In the genomic region with DNA sequence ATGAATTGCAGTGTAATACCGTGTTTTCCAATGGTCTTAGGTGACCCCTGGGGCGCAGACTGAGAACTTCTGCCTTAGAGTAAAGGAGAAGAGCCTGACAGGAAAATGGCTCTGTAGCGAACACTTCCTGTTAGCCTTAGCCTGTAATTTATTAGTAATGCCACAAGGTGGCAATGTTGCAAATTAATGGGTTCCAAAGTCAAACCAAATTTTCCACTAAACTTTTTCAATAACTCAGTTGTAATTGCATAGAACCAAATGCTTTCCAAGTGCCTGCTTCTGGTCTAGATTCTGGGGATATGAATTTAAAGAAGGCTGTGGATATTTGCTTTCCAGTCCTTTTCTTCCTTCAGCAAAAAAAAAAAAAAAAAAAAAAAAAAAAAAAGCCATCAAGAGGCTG, we compare ENCODE assay signal across 19 mouse cellular contexts. TPM values are rescaled to one million over a fixed set of nuclear protein-coding genes. Genes with fewer than 3 reads are reported as not detected.
DNase-seq lines count a peak whose midpoint lies in the region; ATAC-seq and TF ChIP-seq lines count a peak whose summit lies in the region.
"Had no signal": no experiment of that assay in that cellular context is flagged by ENCODE, and none has a peak within 500 bp of the region (broad histone marks: within the 10 kb centered on the region; RNA-seq: fewer than 3 reads in every experiment).

No protein-coding gene starts in this region.

- no peak overlapping the region for H3K4me3 ChIP-seq in liver, adult 2 months (ENCODE audit: insufficient read depth, low read depth, low read length)
- H3K4me3 ChIP-seq in liver, embryonic 12.5 days, result no peak overlapping the region
- H3K4me3 ChIP-seq in ES-E14 (ENCODE audit: insufficient read depth in 1 of 2, low read depth in 1 of 2, low read length in 2 of 2, poor library complexity in 1 of 2, severe bottlenecking in 1 of 2), result no peak overlapping the region
- H3K4me3 ChIP-seq in hindbrain, embryonic 11.5 days (ENCODE audit: low read depth, low read length), result no peak overlapping the region
- H3K4me3 ChIP-seq: forebrain, embryonic 15.5 days; heart, embryonic 12.5 days; liver, embryonic 13.5 days; midbrain, embryonic 13.5 days had no signal

- TF ChIP-seq POLR2A in liver, adult 2 months (IDR thresholded peaks at IDR 0.05; ENCODE audit: extremely low read depth, insufficient read depth, low read length), result no peak

- no peaks in the 10 kb centered on the region for H3K79me2 ChIP-seq in liver, adult 2 months (ENCODE audit: control insufficient read depth, insufficient read depth, low read length)

- no peaks in the 10 kb centered on the region for H3K9me3 ChIP-seq in liver, embryonic 12.5 days (replicated peaks)
- H3K9me3 ChIP-seq in ES-E14 (ENCODE audit: control insufficient read depth, insufficient read depth, low read depth, low read length), result no peaks in the 10 kb centered on the region
- no peaks in the 10 kb centered on the region for H3K9me3 ChIP-seq in hindbrain, embryonic 11.5 days (ENCODE audit: control insufficient read depth, low read length)
- H3K9me3 ChIP-seq: heart, embryonic 12.5 days; liver, embryonic 13.5 days; midbrain, embryonic 13.5 days had no signal

- ATAC-seq in liver, embryonic 12.5 days, result no peak
- no peak for ATAC-seq in hindbrain, embryonic 11.5 days (ENCODE audit: low FRiP score)
- ATAC-seq: forebrain, embryonic 15.5 days; intestine, embryonic 16.5 days; midbrain, embryonic 13.5 days had no signal

- no peak overlapping the region for H3K27ac ChIP-seq in liver, adult 2 months (replicated peaks; ENCODE audit: insufficient read depth, low read depth, low read length)
- no peak overlapping the region for H3K27ac ChIP-seq in liver, embryonic 12.5 days
- H3K27ac ChIP-seq in ES-E14 (ENCODE audit: insufficient read depth, low read depth, low read length, poor library complexity, severe bottlenecking), result no peak overlapping the region
- H3K27ac ChIP-seq in hindbrain, embryonic 11.5 days (ENCODE audit: low read depth, low read length), result no peak overlapping the region
- H3K27ac ChIP-seq: forebrain, embryonic 15.5 days; liver, embryonic 13.5 days; midbrain, embryonic 13.5 days had no signal

- H3K27me3 ChIP-seq in liver, adult 2 months (ENCODE audit: control insufficient read depth, insufficient read depth, low read length), result no peaks in the 10 kb centered on the region
- H3K27me3 ChIP-seq in liver, embryonic 12.5 days (replicated peaks), result no peaks in the 10 kb centered on the region
- H3K27me3 ChIP-seq in hindbrain, embryonic 11.5 days (ENCODE audit: control insufficient read depth, insufficient read depth, low read length), result no peaks in the 10 kb centered on the region
- H3K27me3 ChIP-seq: forebrain, embryonic 15.5 days; heart, embryonic 12.5 days; liver, embryonic 13.5 days had no signal

- H3K4me2 ChIP-seq in liver, embryonic 12.5 days, result no peak overlapping the region
- H3K4me2 ChIP-seq in hindbrain, embryonic 11.5 days (replicated peaks; ENCODE audit: low read depth, low read length), result no peak overlapping the region
- H3K4me2 ChIP-seq: forebrain, embryonic 15.5 days; heart, embryonic 12.5 days; liver, embryonic 13.5 days; midbrain, embryonic 13.5 days had no signal

- peaks cover 7% of the 10 kb centered on the region; the same call in 1 of the 2 replicates for H3K4me1 ChIP-seq in liver, adult 2 months (ENCODE audit: control insufficient read depth, insufficient read depth, low read length)
- peaks cover 10% of the 10 kb centered on the region for H3K4me1 ChIP-seq in liver, embryonic 12.5 days
- H3K4me1 ChIP-seq in ES-E14 (ENCODE audit: control insufficient read depth in 2 of 2, insufficient read depth in 2 of 2, low read length in 2 of 2, poor library complexity in 1 of 2), result peaks cover 9 to 13% of the 10 kb centered on the region in 2 experiments; a peak in 2 of 4 replicates
- H3K4me1 ChIP-seq in hindbrain, embryonic 11.5 days (replicated peaks; ENCODE audit: control insufficient read depth, insufficient read depth, low read length), result no peaks in the 10 kb centered on the region
- H3K4me1 ChIP-seq: forebrain, embryonic 15.5 days; midbrain, embryonic 13.5 days had no signal

- DNase-seq in embryo, embryonic 10 days (ENCODE audit: low spot score), result peak; percentile 20
- DNase-seq in embryo, embryonic 11 days, result no peak
- DNase-seq in liver, adult 2 months (ENCODE audit: extremely low read depth, low read depth, low spot score), result no peak
- DNase-seq in ES-E14 (ENCODE audit: low read depth, low spot score), result peak; percentile 37
- peak; percentile 67 for DNase-seq in induced T-regulatory cell, adult 2 months (ENCODE audit: low read depth)
- DNase-seq in kidney, postnatal 25 days, result no peak
- no peak for DNase-seq in hindbrain, embryonic 11.5 days (ENCODE audit: low spot score)
- DNase-seq: adrenal gland, postnatal 25 days; cerebellum, postnatal 25 days; gastrocnemius, postnatal 14 days; kidney, postnatal 36 days; liver, embryonic 13.5 days; lung, postnatal 4 days; thymus, postnatal 25 days had no signal

- no peaks in the 10 kb centered on the region for H3K36me3 ChIP-seq in liver, adult 2 months (ENCODE audit: control insufficient read depth, insufficient read depth, low read length)
- no peaks in the 10 kb centered on the region for H3K36me3 ChIP-seq in liver, embryonic 12.5 days
- H3K36me3 ChIP-seq in ES-E14 (ENCODE audit: control insufficient read depth, insufficient read depth, low read length, poor library complexity, severe bottlenecking), result no peaks in the 10 kb centered on the region
- no peaks in the 10 kb centered on the region for H3K36me3 ChIP-seq in hindbrain, embryonic 11.5 days (ENCODE audit: control insufficient read depth, insufficient read depth, low read length)
- H3K36me3 ChIP-seq: forebrain, embryonic 15.5 days; heart, embryonic 12.5 days; liver, embryonic 13.5 days; midbrain, embryonic 13.5 days had no signal

- 0 out of 2 replicates have a peak, but pooled peaks have one; percentile 15 for TF ChIP-seq CTCF in liver, adult 2 months (IDR thresholded peaks at IDR 0.05; ENCODE audit: low read depth, low read length)

- WGBS in liver, adult 2 months, result 90% methylated on average over 3 of the region's 3 CpGs
- WGBS in liver, embryonic 12.5 days (ENCODE audit: insufficient replicate concordance), result 27% methylated on average over 3 of the region's 3 CpGs
- 73% methylated on average over 3 of the region's 3 CpGs for WGBS in hindbrain, embryonic 11.5 days

- H3K9ac ChIP-seq in liver, adult 2 months (ENCODE audit: low read depth, low read length), result no peak overlapping the region
- H3K9ac ChIP-seq in liver, embryonic 12.5 days, result no peak overlapping the region
- no peak overlapping the region for H3K9ac ChIP-seq in ES-E14 (ENCODE audit: insufficient read depth, low read depth, low read length, poor library complexity, severe bottlenecking)
- H3K9ac ChIP-seq in hindbrain, embryonic 11.5 days (ENCODE audit: low read depth, low read length), result no peak overlapping the region
- H3K9ac ChIP-seq: forebrain, embryonic 15.5 days; heart, embryonic 12.5 days; liver, embryonic 13.5 days; midbrain, embryonic 13.5 days had no signal

- in situ Hi-C loops in ES-E14 (cut with MboI; ENCODE audit: low sequenced_read_pairs in 2 of 2, unreplicated experiment in 2 of 2), result no loop called here

TF ChIP-seq in ES-E14, 5 proteins besides CTCF, POLR2A, EP300 and RAD21:
- TF ChIP-seq ZNF384 (IDR thresholded peaks at IDR 0.05; ENCODE audit: low read depth, low read length), result peak; percentile 34; the same call in 1 of the 2 replicates
- peak; percentile 52; the same call in 1 of the 2 replicates for TF ChIP-seq ZC3H11A (IDR thresholded peaks at IDR 0.05; ENCODE audit: borderline replicate concordance, low read depth, low read length)
- TF ChIP-seq HCFC1 (IDR thresholded peaks at IDR 0.05; ENCODE audit: borderline replicate concordance, insufficient read depth, low read length), result no peak
- TF ChIP-seq MAFK (IDR thresholded peaks at IDR 0.05; ENCODE audit: insufficient read depth, low read depth, low read length), result no peak
- no peak for TF ChIP-seq CHD2 (IDR thresholded peaks at IDR 0.05; ENCODE audit: low read depth, low read length)
TF ChIP-seq in ES-E14: peak in this region for 2.

RNA-seq across cellular contexts. Expression of a gene that starts 26.1 kb away (rescaled TPM):
- 4.1 and 4.6 TPM in 2 replicates for total RNA-seq in liver, adult 2 months (2014; rRNA removed)
- polyA plus RNA-seq in liver, adult 2 months (2012; rRNA removed), result 10.0 and 10.9 TPM in 2 replicates
- 4.5 and 4.8 TPM in 2 replicates for polyA plus RNA-seq in liver, embryonic 12.5 days (2016; fragmentation: Nextera tagmentation; extraction: Ambion mirVana)
- total RNA-seq in ES-E14 (2012; rRNA removed), result 7.2 and 11.7 TPM in 2 replicates
- 12.9 and 14.9 TPM in 2 replicates for polyA plus RNA-seq in hindbrain, embryonic 11.5 days (2014; fragmentation: Nextera tagmentation; extraction: Ambion mirVana)

Comparison
In these comparisons a context has a peak if more than half of its experiments do, and no peak if none do; other contexts are left out.
1. DNase-seq: peak in embryo, embryonic 10 days (single experiment), ES-E14 (single experiment) and induced T-regulatory cell, adult 2 months (single experiment); none in embryo, embryonic 11 days (single experiment), liver, adult 2 months (single experiment), kidney, postnatal 25 days (0 of 2) and hindbrain, embryonic 11.5 days (single experiment).